Mouse (Mus musculus) liver, embryonic 14.5 days (tissue): ENCODE measurements around the gene Wipf1.

Experiments used
- CTCF ChIP-seq: IDR thresholded peaks from 2 replicates; pipeline ENCODE4 v1.5.1; 2016; ENCODE audit warnings: antibody characterized with exemption, low read depth, control low read depth
- EP300 ChIP-seq: IDR thresholded peaks from 2 replicates; pipeline ENCODE4 v1.6.1; 2016; ENCODE audit warnings: antibody characterized with exemption, low read depth

DNA sequence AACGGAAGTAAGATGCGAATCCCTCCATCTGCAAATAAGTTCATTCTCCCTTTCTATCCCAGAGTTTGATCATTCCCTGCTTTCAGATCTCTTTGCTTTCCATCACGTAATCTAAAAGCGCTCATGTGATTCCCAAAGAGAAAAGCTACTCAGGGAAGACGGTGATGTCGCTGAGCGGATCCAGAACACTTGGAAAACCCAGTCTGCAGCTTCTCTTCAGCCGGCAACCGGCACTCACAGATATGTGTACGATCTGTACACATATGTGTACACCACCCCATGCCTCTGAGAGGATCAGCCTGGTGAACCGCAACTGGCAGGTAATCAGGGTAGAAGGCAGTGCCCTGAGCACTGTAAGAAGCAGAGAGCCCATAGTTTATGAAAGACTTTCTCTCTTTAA, 1.6 kb downstream of the Wipf1 start:
- TF ChIP-seq EP300 (no peak), CTCF (no peak)
